Mouse (Mus musculus) 416B (cell line): ENCODE results near the gene Frmd4b.

Experiments
- DNase-seq: peaks from one replicate; pipeline ENCODE4 v3.0.0; 2011; ENCODE audit warnings: low read depth

Frmd4b gene

DNA sequence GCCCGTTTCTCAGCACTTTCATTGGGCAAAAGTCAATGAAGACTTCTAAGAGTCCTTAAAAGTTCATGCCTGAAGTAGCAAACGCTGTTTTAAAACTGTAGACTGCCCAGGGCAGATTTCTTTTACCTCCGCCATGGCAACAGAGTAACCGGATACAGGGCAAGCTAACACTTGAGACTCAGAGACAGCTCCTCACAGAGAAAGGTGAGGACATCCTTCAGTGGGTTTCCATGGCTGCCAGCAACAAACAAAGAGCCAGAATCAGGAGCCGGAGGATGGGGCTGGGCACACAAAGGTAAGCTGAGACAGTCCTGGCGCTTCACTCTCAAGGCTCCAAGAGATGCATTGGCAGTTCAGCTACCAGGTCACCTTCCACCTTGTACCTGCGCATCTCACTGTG lies 260.7 kb downstream of the Frmd4b start:
- no peak for DNase-seq

DNA sequence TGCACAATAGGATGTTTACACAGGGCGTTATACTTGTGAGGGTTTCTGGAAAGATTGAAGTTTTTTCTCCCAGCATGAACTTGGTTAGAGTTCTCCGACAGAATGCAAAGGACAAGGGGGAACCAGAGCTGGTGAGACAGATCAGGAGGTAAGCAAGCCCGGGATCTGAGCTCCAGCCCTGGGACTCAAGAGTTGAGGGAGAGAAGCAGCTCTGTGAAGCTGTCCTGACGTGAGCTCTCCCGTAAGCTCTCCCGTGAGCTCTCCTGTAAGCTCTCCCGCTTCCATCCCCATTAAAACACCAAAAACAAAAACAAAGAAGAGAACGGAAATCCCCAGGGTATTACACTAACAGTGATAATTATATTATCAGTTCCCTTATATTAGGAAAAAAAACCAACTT lies 262.2 kb downstream of the Frmd4b start:
- DNase-seq, result no peak

DNA sequence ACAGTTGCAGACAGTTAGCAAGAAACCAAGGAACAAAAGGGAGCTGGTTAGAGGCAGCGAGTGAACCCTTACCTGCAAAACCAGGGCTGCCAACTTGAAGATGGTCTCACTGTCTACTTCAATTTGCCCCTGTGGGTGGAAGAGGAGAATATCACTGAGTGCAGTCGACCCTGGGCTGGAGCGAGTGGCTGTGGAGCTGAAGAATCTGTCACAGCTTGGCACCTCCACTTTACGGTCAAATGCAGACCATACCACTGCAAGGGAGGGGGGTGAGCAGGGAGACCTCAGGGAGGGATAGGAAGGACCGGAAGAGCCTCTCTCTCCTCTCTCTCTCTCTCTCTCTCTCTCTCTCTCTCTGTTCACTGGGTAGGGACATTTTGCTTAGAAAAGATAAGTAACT lies 263.4 kb downstream of the Frmd4b start:
- DNase-seq, result no peak

DNA sequence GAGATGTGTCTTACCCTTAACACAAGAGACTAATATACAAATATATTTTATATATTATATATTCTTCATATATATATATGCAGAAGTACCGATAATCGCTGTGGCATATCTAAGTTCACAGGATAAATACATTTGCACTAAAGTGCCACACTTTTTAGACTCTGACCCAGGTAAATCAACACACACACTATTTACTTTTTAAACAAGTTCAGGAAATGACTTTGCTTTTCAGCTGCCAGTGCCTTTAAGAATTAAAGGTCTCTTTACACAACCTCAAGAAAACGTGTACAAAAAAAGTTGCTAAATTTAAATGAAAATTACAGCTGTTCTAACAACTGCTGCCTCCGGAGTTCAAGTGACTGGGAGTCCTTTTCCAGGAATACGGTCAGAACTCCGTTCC lies 264.0 kb downstream of the Frmd4b start:
- DNase-seq, result no peak

DNA sequence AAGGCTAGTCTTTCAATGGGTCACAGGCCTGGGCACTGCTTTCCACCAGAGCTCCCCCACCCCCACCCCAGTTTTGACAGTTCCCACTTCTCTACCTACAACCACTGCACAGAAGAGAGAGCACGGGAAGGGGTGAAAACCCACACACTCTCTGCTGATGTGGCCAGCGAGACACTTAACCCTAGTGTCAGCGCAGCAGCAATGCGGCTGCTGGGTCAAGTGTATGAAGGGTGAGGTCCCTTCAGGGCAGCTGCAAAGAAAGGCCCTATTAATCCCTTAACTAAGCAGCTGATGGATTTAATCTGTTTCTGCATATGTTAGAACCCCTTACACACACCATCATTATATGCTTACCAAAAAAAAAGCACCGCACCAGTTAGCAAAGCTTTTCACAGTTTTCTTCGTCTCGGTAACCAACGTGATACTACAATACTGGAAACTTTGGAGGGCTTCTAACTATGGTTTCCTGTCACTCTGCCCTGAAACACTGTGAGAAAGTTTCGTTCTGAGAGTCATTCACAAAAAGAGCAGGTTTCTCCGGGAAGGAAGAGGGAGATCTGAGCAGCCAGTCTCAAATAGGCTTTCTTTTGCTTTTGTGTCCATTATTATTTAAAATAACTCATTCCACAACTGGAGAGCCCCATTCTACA lies 264.7 kb downstream of the Frmd4b start:
- no peak for DNase-seq

DNA sequence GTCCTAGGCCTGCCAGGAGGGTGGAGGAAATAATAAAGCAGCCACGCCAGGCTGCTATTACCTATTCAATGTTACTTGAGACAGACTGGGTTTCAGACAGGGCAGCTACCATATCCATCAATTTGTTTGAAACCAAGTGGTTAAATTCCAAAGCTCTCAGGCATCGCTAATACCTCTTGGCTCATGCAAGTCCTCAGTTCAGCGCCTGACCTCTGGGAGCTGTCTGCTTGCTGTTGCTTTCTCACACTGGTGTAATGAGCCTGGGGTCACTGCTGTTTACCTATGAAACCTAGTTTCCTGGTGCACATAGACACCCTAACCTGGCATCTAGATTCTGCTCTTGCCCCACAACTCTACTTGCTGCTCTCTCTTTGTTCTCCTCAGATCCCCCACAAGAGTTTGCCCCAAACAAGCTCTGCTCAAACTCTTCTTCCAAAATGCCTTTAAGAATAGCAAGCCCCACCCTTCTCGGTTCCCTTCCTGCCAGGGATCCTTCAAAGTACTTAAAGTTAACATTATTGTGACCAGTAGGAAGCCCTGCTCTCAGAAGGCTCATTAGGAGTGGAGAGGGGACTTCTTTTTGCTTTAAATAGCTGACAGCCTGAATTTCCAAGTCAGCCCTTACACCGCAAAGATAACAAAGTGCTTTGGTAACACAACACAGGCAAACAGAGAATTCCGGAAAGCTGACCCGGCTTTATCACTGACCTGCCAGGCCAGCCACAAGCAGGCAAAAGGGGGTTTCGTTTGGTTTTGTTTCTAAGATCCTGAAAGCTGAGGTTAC lies 267.8 kb downstream of the Frmd4b start:
- no peak for DNase-seq

DNA sequence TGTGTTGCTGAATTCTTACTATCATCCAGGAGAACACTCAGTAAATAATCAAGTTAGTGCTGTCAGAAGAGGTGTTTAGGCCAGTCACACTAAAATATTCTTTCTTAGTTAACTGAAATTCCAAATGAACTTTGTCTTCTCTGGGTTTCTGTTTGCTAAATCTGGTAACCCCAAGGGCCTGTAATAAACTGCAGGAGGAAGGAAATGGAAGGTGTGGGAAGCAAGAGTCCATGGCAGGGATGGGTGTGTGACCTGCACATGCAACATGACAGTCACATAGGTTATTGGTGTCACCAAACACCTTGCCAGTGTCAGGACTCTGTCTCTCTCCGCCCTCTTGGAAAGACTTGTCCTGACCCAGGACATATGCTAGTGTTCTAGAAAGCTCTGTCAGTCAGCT lies 270.4 kb downstream of the Frmd4b start:
- no peak for DNase-seq

DNA sequence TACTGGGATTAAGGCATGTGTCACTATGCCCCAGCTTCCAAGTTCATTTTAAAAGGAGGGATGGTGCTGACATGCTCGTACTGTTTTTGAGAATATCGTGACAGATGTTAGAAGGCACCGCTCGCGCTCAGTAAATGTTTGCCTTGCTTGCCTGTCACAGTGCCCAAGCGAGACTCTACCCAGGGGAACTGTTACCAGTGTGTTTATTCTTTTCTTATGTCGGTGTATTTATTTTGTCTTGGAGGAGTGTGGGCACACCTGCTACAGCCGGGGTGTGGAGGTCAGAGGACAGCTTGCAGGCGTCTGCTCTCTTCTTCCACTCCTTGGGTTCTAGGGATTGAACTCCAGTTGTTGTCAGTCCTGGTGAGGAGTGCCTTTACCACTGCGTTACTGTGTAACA lies 270.8 kb downstream of the Frmd4b start:
- no peak for DNase-seq

DNA sequence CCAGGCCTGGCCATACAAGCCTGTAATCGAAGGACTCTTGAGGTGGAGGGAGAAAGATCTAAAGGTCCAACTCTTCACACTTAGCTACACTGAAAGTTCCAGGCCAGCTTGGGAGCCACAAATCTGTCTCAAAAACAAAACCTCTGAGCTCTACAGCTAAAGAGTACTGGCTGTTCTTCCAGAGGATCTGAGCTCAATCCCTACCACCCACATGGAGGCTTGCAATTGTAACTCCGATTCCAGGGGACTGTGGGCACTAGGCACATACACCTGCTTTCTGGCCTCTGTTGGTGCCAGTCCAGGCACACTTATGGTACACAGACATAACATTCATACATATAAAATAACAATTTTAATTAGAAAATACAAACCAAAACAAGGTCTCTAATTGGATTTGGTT lies 271.4 kb downstream of the Frmd4b start:
- no peak for DNase-seq

DNA sequence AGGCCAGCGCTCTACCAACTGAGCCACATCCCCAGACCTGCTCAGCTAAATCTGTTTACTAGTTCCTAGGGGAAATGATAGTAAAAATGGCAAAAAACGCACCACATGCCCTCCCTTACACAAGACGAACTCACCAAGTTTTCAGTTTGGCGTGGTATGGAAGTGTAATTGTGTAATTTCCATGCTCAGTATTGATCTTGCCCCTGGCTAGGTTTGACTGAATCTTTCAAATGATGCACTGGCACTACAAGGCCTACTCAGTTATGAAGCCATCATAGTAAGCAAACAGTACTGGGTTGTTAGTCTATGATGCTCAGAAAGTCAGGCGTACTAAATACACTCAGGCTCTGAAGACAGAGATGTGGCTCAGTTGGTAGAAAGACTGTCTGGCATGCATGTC lies 275.2 kb downstream of the Frmd4b start:
- DNase-seq, result no peak

DNA sequence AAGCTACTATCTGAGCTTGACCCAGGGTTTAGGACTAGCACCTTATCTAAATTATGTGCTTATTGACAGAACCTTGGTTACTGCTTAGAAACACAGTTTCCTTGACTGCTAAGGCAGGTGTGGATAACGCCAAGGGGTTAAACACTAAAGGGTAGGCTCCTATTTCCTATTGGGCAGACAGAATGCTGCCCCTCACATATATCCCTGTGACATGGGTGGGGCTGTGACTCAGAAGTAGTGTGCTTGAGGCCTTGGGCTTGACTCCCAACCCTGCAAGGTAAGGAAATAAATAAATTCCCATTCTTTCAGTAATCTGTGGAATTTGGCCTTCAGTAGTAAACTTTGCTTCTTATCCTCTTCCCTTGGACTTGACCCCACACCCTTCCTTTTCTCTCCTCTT lies 275.7 kb downstream of the Frmd4b start:
- DNase-seq, result no peak

DNA sequence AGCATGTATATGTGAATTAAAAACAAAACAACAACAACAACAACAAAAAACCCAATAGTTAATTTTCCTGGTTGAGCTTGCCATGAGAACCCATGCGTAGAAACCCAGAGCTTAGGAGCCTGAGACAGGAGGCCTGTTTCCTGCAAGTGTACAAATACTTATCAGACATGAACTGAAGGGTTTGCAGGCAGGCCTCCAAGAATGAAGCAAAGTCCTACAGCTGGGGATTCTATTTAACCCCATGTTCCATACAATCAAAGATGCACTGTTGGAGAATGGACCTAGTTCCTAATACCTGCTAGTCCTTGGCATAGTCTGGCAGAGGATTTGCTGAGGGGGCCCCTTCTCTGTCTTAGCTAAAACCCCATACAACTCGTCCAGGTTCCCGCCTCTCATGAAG lies 276.2 kb downstream of the Frmd4b start:
- no peak for DNase-seq

DNA sequence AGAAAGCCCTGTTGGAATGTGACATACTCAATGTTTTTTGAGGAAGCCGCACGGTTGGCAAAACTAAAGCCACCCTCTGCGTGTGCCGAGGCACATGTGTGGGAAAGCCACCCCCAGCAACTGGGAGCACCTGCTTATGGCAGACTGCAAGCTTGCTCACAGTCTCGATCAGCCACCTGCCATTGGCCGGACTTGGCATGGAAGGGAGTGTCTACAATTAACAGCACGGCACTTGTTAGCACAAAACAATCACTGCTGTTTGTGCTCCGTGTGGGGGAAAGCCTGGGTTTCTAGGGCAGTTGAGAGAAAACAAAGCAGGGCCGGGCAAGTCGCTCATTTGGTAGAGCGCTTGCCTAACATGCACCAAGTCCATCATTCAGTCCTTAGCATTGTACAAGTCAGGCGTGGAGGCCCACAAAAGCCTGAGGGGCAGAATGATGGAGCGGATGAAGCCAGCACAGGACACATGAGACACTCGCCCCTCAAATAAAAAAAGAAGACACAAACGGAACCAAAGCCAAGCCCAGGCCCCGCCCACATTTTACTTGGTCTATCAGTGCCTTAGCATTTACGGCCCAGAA lies 277.0 kb downstream of the Frmd4b start:
- no peak for DNase-seq

DNA sequence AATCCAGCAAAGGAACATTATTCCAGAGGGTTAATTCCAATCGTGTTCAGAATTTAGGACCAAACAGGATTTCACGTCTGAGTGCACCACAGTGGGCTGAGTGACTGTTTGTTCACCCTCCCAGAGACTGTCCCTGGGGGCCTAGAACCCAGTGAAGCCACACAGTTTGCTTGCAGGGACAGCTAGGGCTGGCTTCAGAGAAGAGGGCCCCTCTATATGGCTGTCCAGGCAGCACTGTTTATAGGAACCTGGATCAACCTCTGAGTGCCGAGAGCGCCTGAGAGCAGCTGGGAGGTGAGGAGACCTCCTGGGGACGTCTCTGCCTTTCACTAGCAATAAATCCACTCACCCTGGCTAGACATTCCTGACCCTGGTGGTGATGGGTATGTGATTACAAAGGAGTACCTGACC lies 278.1 kb downstream of the Frmd4b start:
- DNase-seq, result no peak

DNA sequence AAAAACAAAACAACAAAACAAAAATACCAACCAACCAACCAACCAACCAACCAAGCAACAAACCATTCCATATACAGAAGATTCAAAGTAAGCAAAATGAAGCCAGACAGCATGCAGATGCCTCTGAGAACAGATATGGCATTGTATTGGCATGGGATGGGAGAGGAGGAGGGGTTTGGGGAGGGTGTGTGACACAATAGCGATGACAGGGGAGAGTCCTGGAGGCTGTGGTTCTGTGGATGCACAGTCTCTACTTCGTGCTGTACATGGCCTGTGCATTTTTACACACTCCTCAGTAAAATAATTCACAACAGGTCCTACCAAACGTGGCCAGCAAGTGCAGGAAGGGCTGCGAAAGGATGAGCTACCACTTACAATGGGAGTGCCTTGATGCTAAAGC lies 278.5 kb downstream of the Frmd4b start:
- no peak for DNase-seq

DNA sequence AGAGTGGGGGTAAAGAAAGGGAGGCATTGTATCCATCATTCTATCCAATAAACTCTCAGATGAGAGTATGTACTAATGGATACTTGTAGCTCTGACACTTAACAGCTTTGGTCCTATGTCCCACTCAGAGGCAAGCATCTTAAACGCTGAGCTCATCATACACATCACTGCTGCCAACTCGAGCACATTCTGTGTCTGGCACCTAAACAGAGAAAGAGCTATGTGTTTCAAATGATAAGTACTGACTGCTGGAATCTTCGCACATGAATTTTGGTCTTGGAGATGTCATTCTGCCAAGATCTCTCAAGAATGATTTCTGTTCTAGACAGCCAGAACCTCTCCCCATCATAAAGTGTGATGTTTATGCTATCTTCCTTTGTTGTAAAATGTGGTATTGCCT lies 284.0 kb downstream of the Frmd4b start:
- no peak for DNase-seq

DNA sequence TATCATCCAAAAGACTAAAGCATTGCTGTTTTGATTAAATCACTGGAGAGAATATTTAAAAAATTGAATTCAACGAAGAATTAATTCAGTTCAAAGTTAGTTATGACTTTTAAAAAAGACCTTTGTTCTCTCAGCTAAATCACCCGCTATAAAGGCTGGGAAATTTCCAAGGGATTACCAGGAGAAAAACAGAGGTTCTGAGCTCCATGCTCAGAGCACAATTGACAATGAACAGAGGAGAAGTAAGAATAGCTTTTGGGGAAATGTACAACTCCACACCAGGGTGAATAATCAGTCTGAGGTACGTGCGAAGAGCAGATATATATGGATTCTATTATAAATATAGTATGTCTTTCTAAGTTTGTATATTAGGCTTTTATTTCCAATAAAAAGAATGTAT lies 293.4 kb downstream of the Frmd4b start:
- DNase-seq, result no peak

DNA sequence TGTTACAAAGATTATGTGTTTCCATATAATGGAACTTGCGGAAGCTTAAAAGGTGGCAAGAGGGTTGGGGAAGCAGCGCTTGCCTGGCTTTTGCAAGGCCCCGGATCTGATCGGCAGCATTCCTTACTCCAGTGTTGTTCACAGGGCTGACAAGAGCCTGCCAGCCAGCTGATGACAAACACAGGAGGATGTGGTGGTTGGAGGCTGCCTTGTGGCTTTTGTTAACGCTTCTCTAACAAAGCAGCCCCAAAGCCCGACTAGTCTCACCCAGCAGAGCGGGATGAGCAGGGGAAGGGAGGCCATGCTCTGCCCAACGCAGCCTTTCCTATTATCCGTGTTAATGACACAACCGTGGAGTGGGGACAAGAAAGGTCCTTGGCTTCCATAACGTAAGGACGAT lies 295.2 kb downstream of the Frmd4b start:
- peak; percentile 18 for DNase-seq

DNA sequence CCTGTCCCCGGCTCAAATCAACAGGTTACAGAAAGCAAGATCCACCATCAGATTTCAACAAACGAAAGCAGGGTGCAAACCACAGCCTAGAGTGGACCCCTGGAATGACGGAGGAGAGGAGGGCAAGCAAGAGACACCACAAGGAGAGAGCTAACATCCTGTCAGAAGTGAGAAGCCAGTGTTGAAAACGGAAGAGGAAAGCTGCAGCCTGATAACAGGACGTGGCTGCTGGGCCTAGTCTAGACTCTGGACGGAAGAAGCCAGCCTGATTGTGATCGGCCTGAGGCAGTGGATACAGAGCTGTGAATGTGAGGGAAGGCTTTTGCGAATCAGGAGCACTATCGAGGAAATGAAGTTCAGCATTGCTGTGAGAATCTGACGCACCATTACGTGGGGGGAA lies 296.2 kb downstream of the Frmd4b start:
- DNase-seq, result peak; percentile 81

DNA sequence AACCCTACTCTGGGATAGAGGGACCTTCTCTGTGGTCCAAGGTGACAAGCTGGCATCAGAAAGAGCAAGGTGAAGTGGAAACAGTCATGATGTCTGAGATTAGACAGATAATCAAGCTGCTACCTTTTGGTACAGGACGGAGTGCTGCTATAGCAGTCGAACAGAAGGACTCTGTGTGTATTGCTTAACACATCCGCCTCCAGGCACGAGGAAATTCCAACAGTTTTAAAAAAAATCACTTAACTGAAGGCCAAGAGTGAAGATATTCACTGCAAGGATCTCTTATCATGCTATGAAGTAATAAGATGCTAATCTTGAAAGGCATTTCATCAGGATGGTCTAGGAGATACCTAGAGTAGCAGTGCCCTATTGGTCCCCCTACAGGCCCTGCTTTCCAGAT lies 298.3 kb downstream of the Frmd4b start:
- DNase-seq, result no peak

DNA sequence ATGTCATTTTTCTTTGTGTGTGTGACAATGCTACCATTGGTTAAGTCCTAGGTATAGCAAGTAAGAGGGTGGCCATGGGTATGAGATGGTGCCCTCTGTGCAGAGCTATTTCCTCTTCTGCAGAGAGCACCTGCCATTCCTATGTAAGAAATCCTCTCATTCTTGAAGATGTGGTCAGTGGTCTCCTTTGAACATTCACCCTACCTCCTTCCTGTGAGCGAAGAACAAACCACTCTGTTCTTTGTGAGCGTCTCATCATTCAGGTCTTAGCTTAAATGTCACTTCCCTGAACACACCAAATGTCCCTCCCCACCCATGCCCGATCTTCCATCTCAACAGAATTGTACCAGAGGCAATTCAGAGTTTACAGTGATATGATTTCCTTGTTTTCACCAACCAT lies 299.4 kb downstream of the Frmd4b start:
- DNase-seq, result no peak

DNA sequence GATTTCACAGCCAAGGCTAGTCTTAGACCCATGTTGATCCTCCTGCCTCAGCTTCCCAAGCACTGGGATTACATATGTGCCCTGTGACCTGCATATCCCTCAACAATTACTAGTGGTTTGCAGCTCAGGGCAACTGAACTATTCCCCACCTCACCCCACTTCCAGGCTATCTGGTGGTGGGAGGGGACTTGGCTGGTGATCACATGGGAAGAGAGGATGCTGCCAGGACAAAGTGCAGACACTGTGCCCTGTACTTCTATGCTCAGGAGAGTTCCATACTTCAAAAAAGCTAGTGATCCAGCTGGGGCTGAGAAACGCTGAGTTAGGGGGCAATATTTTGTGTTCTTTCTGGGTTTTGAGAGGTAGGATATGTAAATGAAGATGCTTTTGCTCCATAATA lies 300.6 kb downstream of the Frmd4b start:
- no peak for DNase-seq

DNA sequence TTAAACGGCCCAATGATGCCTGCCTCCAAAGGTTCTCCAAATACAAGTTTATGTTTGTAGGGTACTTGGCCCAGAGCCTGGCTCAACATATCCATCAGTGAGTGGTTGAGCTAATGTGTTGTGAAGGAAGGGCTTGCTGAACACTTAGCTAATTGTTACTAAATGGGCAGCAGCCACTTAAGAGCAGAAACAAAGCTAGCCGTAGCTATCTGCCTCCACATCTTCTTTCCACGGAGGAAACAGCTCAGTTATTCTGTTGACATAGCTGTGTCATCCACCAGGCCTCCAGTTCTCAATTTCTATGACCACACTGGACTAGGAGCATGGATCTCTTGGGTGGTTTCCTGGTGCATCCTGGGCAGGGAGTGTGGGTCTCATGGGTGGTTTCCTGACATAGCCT lies 302.0 kb downstream of the Frmd4b start:
- DNase-seq, result peak; percentile 77

DNA sequence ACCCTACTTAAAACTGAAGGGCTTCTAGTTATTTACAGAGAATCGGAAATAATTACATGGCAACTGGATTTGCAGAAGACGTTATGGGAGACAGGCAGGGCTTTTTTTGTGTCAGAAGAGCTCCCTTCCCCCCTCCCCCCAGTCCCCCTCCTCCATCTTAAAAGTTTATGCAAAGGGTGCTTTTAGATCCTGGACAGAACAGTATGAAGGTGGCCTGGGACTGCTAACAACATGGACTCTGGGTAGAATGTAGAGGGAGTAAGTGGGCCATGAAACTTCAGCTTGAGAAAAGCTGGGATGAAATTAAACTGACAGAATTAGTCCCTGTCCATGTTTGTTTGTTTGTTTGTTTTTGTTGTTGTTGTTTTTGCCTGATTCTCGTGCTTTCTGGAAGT lies 304.8 kb downstream of the Frmd4b start:
- DNase-seq, result no peak
